Mouse (Mus musculus) CH12.LX (cell line): Measurements from ENCODE around the gene B4galt1. TPM values are rescaled to one million over a fixed set of nuclear protein-coding genes. Genes with fewer than 3 reads are reported as not detected.

ENCODE experiments used
- DNase-seq: peaks from one replicate; pipeline ENCODE4 v3.0.0-alpha.2; 2013; ENCODE audit errors: extremely low read depth
- H3K27ac ChIP-seq: 2 replicates; pipeline ENCODE4 v1.5.1; 2012; ENCODE audit warnings: low read depth, mild to moderate bottlenecking, control low read depth, moderate library complexity; ENCODE audit not compliant: insufficient read depth
- H3K27me3 ChIP-seq: replicated peaks from 2 replicates; pipeline ENCODE3; 2012; ENCODE audit warnings: inconsistent platforms
- H3K36me3 ChIP-seq, 2 experiments: replicated peaks in 1 of 2; 2 replicates each; pipeline versions ENCODE3 to v1.6.1; 2012; ENCODE audit warnings: inconsistent platforms in 1 of 2, low read length in 1 of 2, mild to moderate bottlenecking in 1 of 2, mixed read lengths in 1 of 2, moderate library complexity in 1 of 2; ENCODE audit not compliant: control insufficient read depth in 1 of 2, insufficient read depth in 1 of 2
- H3K4me1 ChIP-seq, 2 experiments: 2 replicates each; pipeline ENCODE4 v1.6.1; 2012; ENCODE audit warnings: inconsistent platforms in 1 of 2, moderate library complexity in 1 of 2; ENCODE audit not compliant: insufficient read depth in 2 of 2, control insufficient read depth in 1 of 2
- H3K4me2 ChIP-seq: 2 replicates; pipeline ENCODE4 v1.6.1; 2012; ENCODE audit warnings: low read depth, mild to moderate bottlenecking, control low read depth; ENCODE audit not compliant: poor library complexity, insufficient read depth, severe bottlenecking
- H3K4me3 ChIP-seq, 3 experiments: fragments of 150-350 bp in 1 of 3; sonication (generic) in 1 of 3; replicated peaks in 1 of 3; 2 replicates each; pipeline versions ENCODE3 to v1.5.1; 2011 to 2012; ENCODE audit warnings: low read depth in 2 of 3, low read length in 2 of 3, mild to moderate bottlenecking in 2 of 3, moderate library complexity in 2 of 3, control low read depth in 1 of 3, improper control_type of control experiment in 1 of 3, inconsistent platforms in 1 of 3, mixed read lengths in 1 of 3; ENCODE audit not compliant: poor library complexity in 1 of 3
- H3K79me2 ChIP-seq: replicated peaks from 2 replicates; pipeline ENCODE4 v1.6.1; 2012; ENCODE audit warnings: mild to moderate bottlenecking, moderate library complexity; ENCODE audit not compliant: control insufficient read depth, poor library complexity, insufficient read depth, severe bottlenecking; ENCODE audit errors: extremely low read depth
- H3K9ac ChIP-seq: 2 replicates; pipeline ENCODE4 v1.6.1; 2012; ENCODE audit warnings: low read depth, mild to moderate bottlenecking, control low read depth, moderate library complexity; ENCODE audit not compliant: insufficient read depth
- H3K9me3 ChIP-seq: replicated peaks from 2 replicates; pipeline ENCODE3; 2012; ENCODE audit warnings: low read length, inconsistent platforms, mixed read lengths
- BHLHE40 ChIP-seq: IDR thresholded peaks from 2 replicates; pipeline ENCODE4 v1.6.1; 2011; ENCODE audit warnings: mild to moderate bottlenecking, low read depth, low read length, improper control_type of control experiment
- CHD1 ChIP-seq: IDR thresholded peaks from 2 replicates; pipeline ENCODE4 v1.6.1; 2012; ENCODE audit warnings: low read depth, low read length, improper control_type of control experiment, inconsistent platforms
- CHD2 ChIP-seq: IDR thresholded peaks from 2 replicates; pipeline ENCODE4 v1.6.1; 2011; ENCODE audit warnings: low read length, improper control_type of control experiment
- CTCF ChIP-seq, 2 experiments: IDR thresholded peaks in 1 of 2; conservative IDR thresholded peaks in 1 of 2; 2 replicates each; pipeline ENCODE4 v1.5.1; 2011 to 2012; ENCODE audit warnings: low read depth in 2 of 2, low read length in 2 of 2, improper control_type of control experiment in 1 of 2, inconsistent platforms in 1 of 2, mild to moderate bottlenecking in 1 of 2, moderate library complexity in 1 of 2
- E2F4 ChIP-seq: IDR thresholded peaks from 2 replicates; pipeline ENCODE4 v1.6.1; 2011; ENCODE audit warnings: low read depth, low read length, improper control_type of control experiment; ENCODE audit not compliant: insufficient replicate concordance
- ELF1 ChIP-seq: IDR thresholded peaks from 2 replicates; pipeline ENCODE4 v1.6.1; 2014; ENCODE audit warnings: low read depth, mild to moderate bottlenecking, inconsistent platforms, low read length, improper control_type of control experiment
- EP300 ChIP-seq: IDR thresholded peaks from 2 replicates; pipeline ENCODE4 v1.6.1; 2011; ENCODE audit warnings: low read length, improper control_type of control experiment
- ETS1 ChIP-seq: conservative IDR thresholded peaks from 2 replicates; pipeline ENCODE4 v1.6.1; 2012; ENCODE audit warnings: low read depth, mild to moderate bottlenecking, inconsistent platforms, low read length, improper control_type of control experiment, moderate library complexity
- GABPA ChIP-seq: IDR thresholded peaks from 2 replicates; pipeline ENCODE4 v1.6.1; 2012; ENCODE audit warnings: low read depth, low read length, improper control_type of control experiment, inconsistent platforms; ENCODE audit not compliant: insufficient replicate concordance
- HCFC1 ChIP-seq: IDR thresholded peaks from 2 replicates; pipeline ENCODE4 v1.6.1; 2012; ENCODE audit warnings: low read depth, mild to moderate bottlenecking, inconsistent platforms, low read length, improper control_type of control experiment
- IRF4 ChIP-seq: IDR thresholded peaks from 2 replicates; pipeline ENCODE4 v1.6.1; 2014; ENCODE audit warnings: low read depth, mild to moderate bottlenecking, inconsistent platforms, low read length, improper control_type of control experiment
- JUN ChIP-seq: IDR thresholded peaks from 2 replicates; pipeline ENCODE4 v1.6.1; 2011; ENCODE audit warnings: low read depth, mild to moderate bottlenecking, low read length, improper control_type of control experiment, moderate library complexity; ENCODE audit not compliant: insufficient read depth
- JUND ChIP-seq: conservative IDR thresholded peaks from 2 replicates; pipeline ENCODE4 v1.6.1; 2011; ENCODE audit warnings: low read depth, low read length, improper control_type of control experiment
- KAT2A ChIP-seq: IDR thresholded peaks from 2 replicates; pipeline ENCODE4 v1.6.1; 2012; ENCODE audit warnings: low read length, improper control_type of control experiment, inconsistent platforms; ENCODE audit not compliant: insufficient replicate concordance
- MAFK ChIP-seq: IDR thresholded peaks from 2 replicates; pipeline ENCODE4 v1.6.1; 2011; ENCODE audit warnings: low read length, improper control_type of control experiment; ENCODE audit not compliant: insufficient replicate concordance
- MAX ChIP-seq: IDR thresholded peaks from 2 replicates; pipeline ENCODE4 v1.6.1; 2011; ENCODE audit warnings: low read length, improper control_type of control experiment
- MAZ ChIP-seq: IDR thresholded peaks from 2 replicates; pipeline ENCODE4 v1.6.1; 2012; ENCODE audit warnings: low read depth, mild to moderate bottlenecking, inconsistent platforms, low read length, improper control_type of control experiment, moderate library complexity
- MEF2A ChIP-seq: IDR thresholded peaks from 2 replicates; pipeline ENCODE4 v1.6.1; 2014; ENCODE audit warnings: low read depth, mild to moderate bottlenecking, inconsistent platforms, low read length, improper control_type of control experiment, borderline replicate concordance
- MXI1 ChIP-seq: IDR thresholded peaks from 2 replicates; pipeline ENCODE4 v1.6.1; 2011; ENCODE audit warnings: mild to moderate bottlenecking, low read depth, low read length, improper control_type of control experiment
- MYC ChIP-seq: IDR thresholded peaks from 2 replicates; pipeline ENCODE4 v1.6.1; 2011; ENCODE audit warnings: low read depth, mild to moderate bottlenecking, improper control_type of control experiment, low read length
- NELFE ChIP-seq: IDR thresholded peaks from 2 replicates; pipeline ENCODE4 v1.6.1; 2011; ENCODE audit warnings: low read depth, low read length, improper control_type of control experiment
- NRF1 ChIP-seq: IDR thresholded peaks from 2 replicates; pipeline ENCODE4 v1.6.1; 2014; ENCODE audit warnings: low read depth, mild to moderate bottlenecking, inconsistent platforms, low read length, improper control_type of control experiment, moderate library complexity
- PAX5 ChIP-seq: IDR thresholded peaks from 2 replicates; pipeline ENCODE4 v1.6.1; 2012; ENCODE audit warnings: low read length, inconsistent platforms, mixed read lengths
- POLR2A ChIP-seq: IDR thresholded peaks from 2 replicates; pipeline ENCODE4 v1.6.1; 2011; ENCODE audit warnings: low read depth, mild to moderate bottlenecking, improper control_type of control experiment, low read length
- POLR2AphosphoS2 ChIP-seq: IDR thresholded peaks from 2 replicates; pipeline ENCODE4 v1.6.1; 2011; ENCODE audit warnings: low read depth, low read length, improper control_type of control experiment
- RAD21 ChIP-seq: IDR thresholded peaks from 2 replicates; pipeline ENCODE4 v1.6.1; 2011; ENCODE audit warnings: low read depth, mild to moderate bottlenecking, low read length, improper control_type of control experiment, moderate library complexity
- RCOR1 ChIP-seq: conservative IDR thresholded peaks from 2 replicates; pipeline ENCODE4 v1.6.1; 2012; ENCODE audit warnings: low read depth, mild to moderate bottlenecking, inconsistent platforms, low read length, improper control_type of control experiment
- SIN3A ChIP-seq: IDR thresholded peaks from 2 replicates; pipeline ENCODE4 v1.6.1; 2012; ENCODE audit warnings: low read length, improper control_type of control experiment, inconsistent platforms
- SMC3 ChIP-seq: IDR thresholded peaks from 2 replicates; pipeline ENCODE4 v1.6.1; 2011; ENCODE audit warnings: low read depth, low read length, improper control_type of control experiment
- TBP ChIP-seq: conservative IDR thresholded peaks from 2 replicates; pipeline ENCODE4 v1.6.1; 2011; ENCODE audit warnings: low read depth, low read length, improper control_type of control experiment
- TCF12 ChIP-seq: IDR thresholded peaks from 2 replicates; pipeline ENCODE4 v1.6.1; 2014; ENCODE audit warnings: low read depth, mild to moderate bottlenecking, inconsistent platforms, low read length, improper control_type of control experiment
- UBTF ChIP-seq: IDR thresholded peaks from 2 replicates; pipeline ENCODE4 v1.6.1; 2012; ENCODE audit warnings: low read depth, mild to moderate bottlenecking, inconsistent platforms, low read length, improper control_type of control experiment, moderate library complexity
- USF1 ChIP-seq: IDR thresholded peaks from 2 replicates; pipeline ENCODE4 v1.6.1; 2014; ENCODE audit warnings: low read depth, mild to moderate bottlenecking, inconsistent platforms, low read length, improper control_type of control experiment
- USF2 ChIP-seq: conservative IDR thresholded peaks from 2 replicates; pipeline ENCODE4 v1.6.1; 2011; ENCODE audit warnings: low read depth, low read length, improper control_type of control experiment
- ZC3H11A ChIP-seq: IDR thresholded peaks from 2 replicates; pipeline ENCODE4 v1.6.1; 2012; ENCODE audit warnings: low read depth, mild to moderate bottlenecking, inconsistent platforms, low read length, improper control_type of control experiment
- ZKSCAN1 ChIP-seq: IDR thresholded peaks from 2 replicates; pipeline ENCODE4 v1.6.1; 2012; ENCODE audit warnings: low read depth, inconsistent platforms, low read length, improper control_type of control experiment, borderline replicate concordance
- ZMIZ1 ChIP-seq: IDR thresholded peaks from 2 replicates; pipeline ENCODE4 v1.6.1; 2012; ENCODE audit warnings: low read depth, mild to moderate bottlenecking, inconsistent platforms, low read length, improper control_type of control experiment
- ZNF384 ChIP-seq: IDR thresholded peaks from 2 replicates; pipeline ENCODE4 v1.6.1; 2012; ENCODE audit warnings: low read depth, low read length, improper control_type of control experiment, inconsistent platforms
- dilution Hi-C: fragments of 300-500 bp; cut with MboI; formaldehyde crosslinking; loops from 2 replicates; pipeline ENCODE4 v1.14.3; 2020; ENCODE audit warnings: low sequenced_read_pairs; ENCODE audit not compliant: extremely low pct_unique_long_range_greater_than_20kb, extremely low pct_ligation_motif_present
- in situ Hi-C: fragments of 300-500 bp; cut with MboI; formaldehyde crosslinking; loops from 3 replicates; pipeline ENCODE4 v1.14.3; 2019; ENCODE audit warnings: low sequenced_read_pairs, low pct_ligation_motif_present, low pct_unique_long_range_greater_than_20kb, mixed read lengths
- polyA plus RNA-seq: library from polyadenylated mRNA; unstranded; fragments of >175 nt; gene quantifications from 2 replicates; pipeline ENCODE4 v1.2.1, GENCODE M21; 2012; ENCODE audit warnings: low read depth; ENCODE audit not compliant: insufficient read length
- total RNA-seq, 2 experiments: library from RNA; depleted of rRNA; stranded (reverse); fragments of 300-350 nt in 1 of 2; fragments of >200 nt in 1 of 2; gene quantifications; 2 replicates each; pipeline ENCODE4 v1.2.3; 2012 to 2014

B4galt1 gene
- total and polyA plus RNA-seq, 3 experiments: 46.6 to 80.2 (median 66.6) TPM

DNA sequence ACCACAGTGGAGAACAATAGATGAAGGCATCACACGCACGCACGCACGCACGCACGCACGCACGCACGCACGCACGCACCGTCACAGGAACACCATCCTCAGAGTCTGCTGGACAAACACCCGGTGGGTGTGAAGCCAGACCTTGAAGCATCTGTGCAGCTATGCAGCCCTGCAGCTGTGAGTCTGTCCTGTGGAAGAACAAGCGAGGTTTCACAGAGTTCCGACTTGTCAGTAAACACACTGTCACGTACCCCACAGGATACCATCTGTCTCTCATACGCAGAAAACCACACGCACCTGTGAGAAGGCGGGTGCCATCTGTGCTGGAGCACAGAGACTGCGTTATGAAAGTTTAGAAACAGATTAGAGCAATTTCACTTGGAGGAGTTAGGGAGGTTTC, 22.0 kb upstream of the B4galt1 start:
- TF ChIP-seq CTCF (conservative IDR thresholded peaks at IDR 0.05 in 1 of 2, IDR thresholded peaks at IDR 0.05 in 1 of 2; ENCODE audit: low read depth in 2 of 2, low read length in 2 of 2) (no peak), POLR2A (peak; percentile 56), POLR2AphosphoS2 (no peak), MYC (peak; percentile 73), MEF2A (peak; percentile 59), CHD2 (peak; percentile 18; the same call in 1 of the 2 replicates), NELFE (no peak), UBTF (no peak), RCOR1 (peak; percentile 69; the same call in 1 of the 2 replicates), PAX5 (no peak), ELF1 (0 out of 2 replicates have a peak, but pooled peaks have one; percentile 18), ETS1 (peak; percentile 80), MXI1 (no peak), MAX (peak; percentile 87), E2F4 (no peak), JUND (0 out of 2 replicates have a peak, but pooled peaks have one; percentile 26), USF2 (no peak), HCFC1 (no peak; the same call in none of the 2 replicates), MAFK (peak; percentile 50; the same call in 1 of the 2 replicates), USF1 (no peak), ZNF384 (no peak), ZKSCAN1 (no peak), KAT2A (no peak), SMC3 (no peak), RAD21 (peak; percentile 5), GABPA (no peak), ZC3H11A (no peak), EP300 (peak; percentile 88), CHD1 (no peak), ZMIZ1 (no peak), TCF12 (peak; percentile 100), IRF4 (peak; percentile 59), SIN3A (peak; percentile 67; the same call in 1 of the 2 replicates), JUN (no peak), MAZ (peak; percentile 72), NRF1 (peak; percentile 54; the same call in 1 of the 2 replicates), BHLHE40 (peak; percentile 81), TBP (no peak)
- Histone ChIP-seq H3K9ac (no peak overlapping the region), H3K27ac (no peak overlapping the region), H3K4me2 (0 out of 2 replicates have a peak overlapping the region, but pooled peaks have one; percentile 19), H3K36me3 (no peaks in the 10 kb centered on the region), H3K4me3 (peak overlapping the region in 2 of 3 experiments; percentile 12 to 16), H3K79me2 (no peaks in the 10 kb centered on the region), H3K9me3 (no peaks in the 10 kb centered on the region), H3K4me1 (peaks cover 9 to 58% of the 10 kb centered on the region in 2 experiments), H3K27me3 (no peaks in the 10 kb centered on the region)
- in situ Hi-C loops (no loop called here), dilution Hi-C loops (no loop called here)
- peak; percentile 84 for DNase-seq
